Mouse (Mus musculus) midbrain, embryonic 14.5 days (tissue): Measurements from ENCODE around the gene Timp3. TPM values are rescaled to one million over a fixed set of nuclear protein-coding genes. Genes with fewer than 3 reads are reported as not detected.

ENCODE experiments used
- ATAC-seq: fragments of 200-750 bp; cut with Nextera tagmentation; 2 replicates; pipeline ENCODE4 v1.8.0; 2017; ENCODE audit warnings: moderate number of reproducible peaks, moderate library complexity; ENCODE audit not compliant: low FRiP score, low TSS enrichment
- DNase-seq: peaks from one replicate; pipeline ENCODE4 v3.0.0-alpha.2; 2015
- H3K27ac ChIP-seq: fragments of 300-500 bp; sonication (generic); replicated peaks from 2 replicates; pipeline ENCODE4 v1.5.1; 2014; ENCODE audit warnings: mild to moderate bottlenecking, low read depth, low read length, moderate library complexity
- H3K27me3 ChIP-seq: fragments of 300-500 bp; sonication (generic); 2 replicates; pipeline ENCODE4 v1.6.1; 2014; ENCODE audit warnings: low read length, control low read depth, mixed read lengths; ENCODE audit not compliant: control insufficient read depth, insufficient read depth
- H3K36me3 ChIP-seq: fragments of 300-500 bp; sonication (generic); 2 replicates; pipeline ENCODE4 v1.6.1; 2014; ENCODE audit warnings: low read length, control low read depth; ENCODE audit not compliant: control insufficient read depth, insufficient read depth
- H3K4me1 ChIP-seq: fragments of 300-500 bp; sonication (generic); 2 replicates; pipeline ENCODE4 v1.6.1; 2014; ENCODE audit warnings: mild to moderate bottlenecking, antibody characterized with exemption, low read length, control low read depth; ENCODE audit not compliant: control insufficient read depth, insufficient read depth
- H3K4me2 ChIP-seq: fragments of 300-500 bp; sonication (generic); 2 replicates; pipeline ENCODE4 v1.6.1; 2014; ENCODE audit warnings: mild to moderate bottlenecking, low read length, moderate library complexity
- H3K4me3 ChIP-seq: fragments of 300-500 bp; sonication (generic); replicated peaks from 2 replicates; pipeline ENCODE4 v1.5.1; 2014; ENCODE audit warnings: low read depth, low read length
- H3K9ac ChIP-seq: fragments of 300-500 bp; sonication (generic); replicated peaks from 2 replicates; pipeline ENCODE4 v1.6.1; 2014; ENCODE audit warnings: mild to moderate bottlenecking, low read length, moderate library complexity
- H3K9me3 ChIP-seq: fragments of 300-500 bp; sonication (generic); 2 replicates; pipeline ENCODE4 v1.6.1; 2016; ENCODE audit warnings: low read length, control low read depth, mixed read lengths; ENCODE audit not compliant: control insufficient read depth
- WGBS: fragments of 180-500 bp; shearing (Covaris S2); extraction: QIAGEN DNeasy Blood & Tissue Kit; methylation state at CpG from one replicate; pipeline ENCODE4 v1.1.7; 2014; 5-methylcytosine and 5-hydroxymethylcytosine counted together
- polyA plus RNA-seq: library from polyadenylated mRNA; unstranded; fragments of >200 nt; fragmentation: Nextera tagmentation; extraction: Ambion mirVana; gene quantifications from 2 replicates; pipeline ENCODE4 v1.2.1, GENCODE M21; 2014

Timp3 gene
- polyA plus RNA-seq, 1 experiment from 2014 or later = 23.5 TPM

DNA sequence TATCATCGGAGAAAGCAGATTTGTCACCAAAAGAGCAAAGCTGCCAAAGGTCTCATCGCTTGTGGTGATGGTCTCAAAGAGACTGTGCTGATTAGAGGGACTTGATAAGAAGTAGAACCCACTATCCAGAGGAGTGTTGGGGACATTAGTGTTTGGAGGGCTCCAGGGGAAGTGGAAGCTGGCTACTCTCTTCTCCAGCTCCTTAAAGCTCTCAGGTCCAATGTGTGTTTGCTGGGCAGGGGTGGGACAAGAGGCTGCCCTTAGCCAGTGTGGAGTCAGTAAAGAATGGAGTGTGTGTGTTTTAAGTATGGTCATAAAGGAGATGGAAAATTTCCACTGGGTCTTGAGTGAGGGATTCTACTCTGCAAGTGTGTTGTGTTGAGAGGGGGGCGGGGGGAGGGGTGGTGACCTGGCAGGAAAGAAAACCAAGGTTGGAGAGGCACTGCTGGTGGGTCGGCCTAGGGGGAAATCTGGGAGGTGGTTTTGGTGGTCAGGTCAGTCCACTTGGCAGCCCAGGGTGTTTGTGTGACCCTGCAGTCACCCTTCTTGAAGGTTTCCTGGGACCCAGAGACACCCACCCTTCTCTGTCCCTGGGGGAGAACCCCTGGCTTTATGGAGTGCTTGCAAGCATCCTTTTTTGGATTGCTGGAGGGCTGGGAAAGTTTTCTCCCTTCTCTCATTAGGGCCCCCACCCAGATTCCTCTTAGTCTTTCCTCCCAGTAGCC lies 1.6 kb downstream of the Timp3 start:
- Histone ChIP-seq H3K9me3 (no peaks in the 10 kb centered on the region), H3K27me3 (peaks cover 14% of the 10 kb centered on the region; the same call in 1 of the 2 replicates), H3K27ac (no peak overlapping the region), H3K9ac (no peak overlapping the region), H3K4me2 (peak overlapping the region; percentile 97), H3K4me1 (peaks cover 13% of the 10 kb centered on the region), H3K4me3 (peak overlapping the region; percentile 49), H3K36me3 (no peaks in the 10 kb centered on the region)
- DNase-seq = no peak
- ATAC-seq = no peak
- WGBS = 34% methylated on average over 4 of the region's 4 CpGs

DNA sequence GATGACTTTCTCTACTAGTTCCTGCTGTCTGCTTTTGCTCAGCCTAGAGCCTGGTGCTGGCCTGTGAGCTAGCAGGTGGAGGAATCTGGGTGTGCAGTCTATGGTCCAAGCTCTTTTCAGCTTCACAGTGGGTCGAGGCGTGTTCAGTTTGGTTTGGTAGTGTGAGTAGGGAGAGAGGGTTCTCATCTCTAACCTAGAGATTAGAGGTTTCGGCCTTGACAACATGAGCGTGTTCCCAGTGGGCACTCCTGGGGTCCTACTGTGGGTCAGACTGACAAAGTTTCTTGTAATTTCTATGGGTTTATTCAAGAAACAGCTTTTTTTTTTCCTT lies 2.1 kb downstream of the Timp3 start:
- DNase-seq (no peak), ATAC-seq (no peak)
- H3K4me2 ChIP-seq = peak overlapping the region; percentile 97
- no peak overlapping the region for H3K27ac ChIP-seq
- peaks cover 14% of the 10 kb centered on the region; the same call in 1 of the 2 replicates for H3K27me3 ChIP-seq
- H3K4me1 ChIP-seq = peaks cover 13% of the 10 kb centered on the region
- 73% methylated on average over 4 of the region's 4 CpGs for WGBS
- no peak overlapping the region for H3K9ac ChIP-seq
- H3K4me3 ChIP-seq = 0 out of 2 replicates have a peak overlapping the region, but pooled peaks have one; percentile 49
- no peaks in the 10 kb centered on the region for H3K9me3 ChIP-seq
- H3K36me3 ChIP-seq = no peaks in the 10 kb centered on the region

DNA sequence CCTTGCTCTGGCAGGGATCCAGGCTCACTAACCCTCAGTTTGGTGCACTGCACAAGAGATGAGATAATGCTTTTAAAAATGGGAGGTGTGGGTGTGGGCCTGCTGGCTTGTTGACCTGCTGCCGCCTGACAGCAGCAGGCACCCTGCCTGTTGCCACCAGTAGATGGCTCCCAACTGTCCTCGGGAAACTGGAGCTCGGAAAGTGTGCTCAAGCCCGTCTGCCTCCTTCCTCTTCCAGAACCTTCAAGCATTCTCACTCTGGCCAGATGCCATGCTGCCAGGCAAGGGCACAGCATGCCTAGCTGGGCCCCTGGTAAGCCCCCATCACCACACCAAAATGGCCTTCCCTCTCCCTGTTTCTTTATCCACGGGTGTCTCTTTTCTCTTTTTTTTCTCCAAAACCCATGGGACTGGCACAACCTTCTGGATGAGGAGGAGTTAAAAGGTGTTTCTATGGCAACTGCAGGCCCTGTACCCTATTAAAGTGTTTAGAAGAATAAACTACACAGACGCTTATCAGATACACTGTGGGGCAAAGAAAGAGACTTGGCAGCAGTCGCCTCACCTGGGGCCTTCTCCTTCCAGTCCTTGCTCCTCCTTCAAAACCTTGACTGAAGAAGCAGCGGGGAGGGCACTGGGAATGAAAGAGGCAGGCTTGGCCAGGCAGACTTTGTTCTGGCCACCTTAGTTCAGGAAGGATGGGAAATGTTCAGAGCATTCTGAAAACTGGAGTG lies 2.8 kb downstream of the Timp3 start:
- 17% methylated on average over 8 of the region's 8 CpGs for WGBS
- peak overlapping the region; percentile 28 for H3K4me2 ChIP-seq
- H3K9ac ChIP-seq = no peak overlapping the region
- no peak overlapping the region for H3K4me3 ChIP-seq
- H3K27ac ChIP-seq = no peak overlapping the region
- H3K4me1 ChIP-seq = peaks cover 13% of the 10 kb centered on the region
- H3K36me3 ChIP-seq = no peaks in the 10 kb centered on the region
- DNase-seq = peak; percentile 77
- no peaks in the 10 kb centered on the region for H3K9me3 ChIP-seq
- ATAC-seq = peak; percentile 44; the same call in 1 of the 2 replicates
- peaks cover 14% of the 10 kb centered on the region; the same call in 1 of the 2 replicates for H3K27me3 ChIP-seq

DNA sequence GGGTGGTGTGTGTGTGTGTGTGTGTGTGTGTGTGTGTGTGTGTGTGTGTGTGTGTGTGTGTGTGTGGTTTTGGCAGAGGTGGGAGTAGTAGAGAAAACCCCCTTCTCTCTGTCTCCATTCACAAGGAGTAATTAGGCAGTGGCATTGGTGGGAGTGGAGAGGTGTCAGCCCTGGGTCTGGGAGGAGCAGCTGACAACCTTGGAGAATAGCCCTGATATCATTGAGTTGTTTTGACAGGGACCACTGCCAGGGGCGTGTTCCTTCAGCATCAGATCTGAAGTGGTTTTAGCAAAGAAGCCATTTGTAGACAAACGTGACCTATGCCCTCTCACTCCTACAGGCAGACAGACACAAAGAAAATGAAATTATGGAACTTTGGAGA lies 3.3 kb downstream of the Timp3 start:
- DNase-seq (no peak), ATAC-seq (no peak)
- H3K4me2 ChIP-seq = peak overlapping the region; percentile 28; the same call in 1 of the 2 replicates
- no peak overlapping the region for H3K9ac ChIP-seq
- H3K36me3 ChIP-seq = no peaks in the 10 kb centered on the region
- H3K27me3 ChIP-seq = peaks cover 14% of the 10 kb centered on the region; the same call in 1 of the 2 replicates
- 73% methylated on average over 2 of the region's 2 CpGs for WGBS
- no peaks in the 10 kb centered on the region for H3K9me3 ChIP-seq
- H3K27ac ChIP-seq = no peak overlapping the region
- H3K4me1 ChIP-seq = peaks cover 13% of the 10 kb centered on the region
- H3K4me3 ChIP-seq = no peak overlapping the region

DNA sequence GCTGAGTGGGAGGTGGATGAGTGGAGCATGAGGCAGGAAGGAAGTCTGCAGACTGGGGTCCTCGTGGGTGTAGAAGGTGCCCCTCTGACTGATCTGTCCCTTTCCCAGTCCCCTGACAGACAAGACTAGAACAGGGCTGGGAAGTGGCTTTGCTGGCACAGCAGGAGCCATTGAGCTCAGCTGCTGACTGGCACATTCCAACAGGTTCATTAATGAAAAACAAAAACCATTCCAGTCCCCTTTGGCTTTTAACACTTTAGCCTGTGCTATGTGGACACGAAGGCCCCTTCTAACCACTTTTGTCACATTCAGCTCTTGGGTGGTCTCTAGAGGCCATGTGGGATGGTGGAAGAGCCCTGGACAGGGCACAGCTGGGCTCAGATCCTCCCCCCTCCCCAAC lies 4.4 kb downstream of the Timp3 start:
- H3K27ac ChIP-seq = no peak overlapping the region
- DNase-seq (no peak), ATAC-seq (no peak)
- no peak overlapping the region for H3K4me3 ChIP-seq
- H3K4me1 ChIP-seq = peaks cover 13% of the 10 kb centered on the region
- no peak overlapping the region for H3K4me2 ChIP-seq
- H3K27me3 ChIP-seq = peaks cover 14% of the 10 kb centered on the region; the same call in 1 of the 2 replicates
- 0% methylated on average over 2 of the region's 2 CpGs for WGBS
- no peak overlapping the region for H3K9ac ChIP-seq
- no peaks in the 10 kb centered on the region for H3K36me3 ChIP-seq
- no peaks in the 10 kb centered on the region for H3K9me3 ChIP-seq

DNA sequence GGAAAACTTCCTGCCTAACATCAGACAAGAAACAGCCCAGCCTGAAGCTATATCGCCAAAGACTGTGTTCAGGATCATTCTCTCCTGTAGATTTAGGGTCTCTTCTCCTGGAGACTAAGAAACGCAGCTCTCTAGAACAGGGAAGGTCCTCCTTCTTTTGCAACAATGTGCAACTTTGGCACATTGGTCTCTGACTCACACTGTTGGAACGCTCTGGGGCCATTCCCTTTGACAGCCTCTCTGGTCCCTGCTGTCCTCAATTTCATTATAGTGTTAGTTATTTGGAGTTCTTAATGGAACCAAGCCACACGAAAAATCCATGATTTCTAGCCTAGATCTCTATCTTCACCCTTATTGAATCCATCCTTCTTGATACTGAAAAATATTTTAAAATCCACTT lies 7.1 kb downstream of the Timp3 start:
- WGBS = 93% methylated on average over 4 of the region's 4 CpGs
- no peaks in the 10 kb centered on the region for H3K9me3 ChIP-seq
- H3K4me2 ChIP-seq = no peak overlapping the region
- no peak overlapping the region for H3K4me3 ChIP-seq
- no peak overlapping the region for H3K9ac ChIP-seq
- no peak for ATAC-seq
- H3K27me3 ChIP-seq = 0 out of 2 replicates have a peak, but pooled peaks cover under 1% of the 10 kb centered on the region
- H3K27ac ChIP-seq = no peak overlapping the region
- H3K4me1 ChIP-seq = peaks cover 5% of the 10 kb centered on the region
- H3K36me3 ChIP-seq = no peaks in the 10 kb centered on the region
- no peak for DNase-seq

DNA sequence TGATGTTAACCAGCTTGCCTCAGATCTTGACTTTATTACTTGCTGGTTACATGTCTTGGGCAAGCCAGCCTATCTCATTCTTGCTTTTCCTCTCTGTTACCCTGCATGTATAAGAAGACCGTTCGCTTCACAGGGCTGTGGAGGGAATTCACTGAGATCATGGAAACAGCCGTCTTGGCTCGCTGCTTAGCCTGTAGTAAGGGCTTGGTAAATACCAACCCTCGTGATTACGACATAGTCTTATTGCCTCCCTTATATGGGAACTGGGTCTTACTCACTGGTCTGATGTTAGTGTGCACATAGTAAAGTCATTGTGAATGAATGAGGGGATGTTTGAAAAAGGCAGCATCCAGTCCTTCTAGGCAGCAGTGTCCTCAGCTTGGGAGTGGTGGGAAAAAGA lies 10.4 kb downstream of the Timp3 start:
- no peak for ATAC-seq
- WGBS = 89% methylated on average over 6 of the region's 6 CpGs

DNA sequence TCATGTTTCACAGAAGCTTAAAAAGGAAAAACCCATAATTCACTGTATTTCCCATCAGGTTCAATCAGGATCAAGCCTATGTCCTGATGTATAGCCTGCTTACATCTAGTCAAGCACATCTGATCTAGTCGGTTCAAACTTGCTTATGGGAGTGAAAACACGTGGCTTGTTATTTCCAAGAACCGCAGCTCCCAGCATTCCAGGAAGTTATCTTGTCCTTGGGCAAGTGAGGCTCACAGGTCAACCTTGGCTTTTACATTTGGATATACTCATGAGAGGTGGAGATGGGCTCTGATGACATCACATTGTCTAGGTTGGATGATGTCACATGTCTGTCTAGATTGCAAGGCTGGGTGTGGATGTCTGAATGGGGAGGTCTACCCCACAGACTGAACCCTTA lies 12.8 kb downstream of the Timp3 start:
- WGBS = 95% methylated on average over 3 of the region's 3 CpGs
- H3K4me3 ChIP-seq = no peak overlapping the region
- DNase-seq = no peak
- H3K36me3 ChIP-seq = no peaks in the 10 kb centered on the region
- no peak overlapping the region for H3K9ac ChIP-seq
- H3K27me3 ChIP-seq = no peaks in the 10 kb centered on the region
- no peak overlapping the region for H3K4me2 ChIP-seq
- H3K27ac ChIP-seq = no peak overlapping the region
- no peaks in the 10 kb centered on the region for H3K4me1 ChIP-seq
- no peaks in the 10 kb centered on the region for H3K9me3 ChIP-seq
- ATAC-seq = no peak

More for the DNA sequence above, 10.4 kb downstream of the Timp3 start:
- Histone ChIP-seq H3K27ac (no peak overlapping the region), H3K4me2 (no peak overlapping the region), H3K4me1 (no peaks in the 10 kb centered on the region), H3K9me3 (no peaks in the 10 kb centered on the region), H3K9ac (no peak overlapping the region), H3K36me3 (no peaks in the 10 kb centered on the region), H3K4me3 (no peak overlapping the region), H3K27me3 (no peaks in the 10 kb centered on the region)
- no peak for DNase-seq

DNA sequence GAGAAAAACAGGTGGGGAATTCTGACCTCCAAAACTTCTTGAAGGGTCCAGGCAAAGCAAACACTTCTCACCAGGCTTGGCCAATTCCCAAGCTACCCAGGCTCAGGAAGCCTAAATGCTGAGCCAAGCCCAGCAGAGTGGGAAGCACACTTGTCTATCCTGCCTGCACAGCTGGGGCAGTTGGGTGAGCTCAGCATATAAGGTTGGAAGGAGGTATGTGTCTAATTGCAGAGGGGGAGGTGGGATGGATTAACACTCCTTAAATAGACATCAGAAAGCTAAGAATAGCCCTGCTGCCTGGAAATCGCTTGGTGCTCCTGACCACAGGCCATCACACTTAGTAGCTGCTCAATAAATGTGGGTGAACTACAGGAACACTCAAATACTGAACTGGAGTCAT lies 13.3 kb downstream of the Timp3 start:
- DNase-seq (no peak), ATAC-seq (no peak)
- H3K27me3 ChIP-seq = no peaks in the 10 kb centered on the region
- no peaks in the 10 kb centered on the region for H3K9me3 ChIP-seq
- WGBS = 79% methylated on average over 1 of the region's 1 CpGs
- no peak overlapping the region for H3K9ac ChIP-seq
- no peak overlapping the region for H3K4me3 ChIP-seq
- H3K4me2 ChIP-seq = no peak overlapping the region
- H3K27ac ChIP-seq = no peak overlapping the region
- H3K36me3 ChIP-seq = no peaks in the 10 kb centered on the region
- no peaks in the 10 kb centered on the region for H3K4me1 ChIP-seq
